Mouse (Mus musculus) adrenal gland, adult 8-10 months (tissue): ENCODE results near the gene Rora. TPM values are rescaled to one million over a fixed set of nuclear protein-coding genes. Genes with fewer than 3 reads are reported as not detected.

Source experiments
- DNase-seq: peaks from one replicate; pipeline ENCODE4 v3.0.0; 2022
- total RNA-seq, 4 experiments: library from RNA; stranded (reverse); gene quantifications; 2 replicates each; pipeline ENCODE4 v1.2.4; 2022

Gene Rora
- total RNA-seq, 4 experiments from 2014 or later: 72.5 to 179 (median 108) TPM

DNA sequence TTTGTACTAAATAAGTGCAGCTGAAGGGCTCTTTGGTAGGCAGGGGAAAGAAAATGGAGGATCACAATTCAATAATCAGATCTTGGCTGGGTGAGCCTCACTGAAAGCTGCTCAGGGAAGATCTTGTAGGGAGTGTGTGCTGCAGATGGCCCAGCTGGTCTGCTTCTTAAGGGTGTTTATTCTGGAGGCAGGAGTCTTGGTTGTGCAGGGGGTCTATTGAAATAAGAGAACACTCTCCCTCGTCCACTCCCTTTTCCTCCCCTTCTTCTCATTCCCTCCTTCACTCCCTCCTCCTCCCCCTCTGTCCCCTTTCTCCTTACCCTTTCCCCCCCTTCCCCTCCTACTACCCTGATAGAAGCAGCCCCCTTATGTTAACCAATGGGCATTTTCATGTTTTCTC is 167.8 kb downstream of the Rora start:
- no peak for DNase-seq

DNA sequence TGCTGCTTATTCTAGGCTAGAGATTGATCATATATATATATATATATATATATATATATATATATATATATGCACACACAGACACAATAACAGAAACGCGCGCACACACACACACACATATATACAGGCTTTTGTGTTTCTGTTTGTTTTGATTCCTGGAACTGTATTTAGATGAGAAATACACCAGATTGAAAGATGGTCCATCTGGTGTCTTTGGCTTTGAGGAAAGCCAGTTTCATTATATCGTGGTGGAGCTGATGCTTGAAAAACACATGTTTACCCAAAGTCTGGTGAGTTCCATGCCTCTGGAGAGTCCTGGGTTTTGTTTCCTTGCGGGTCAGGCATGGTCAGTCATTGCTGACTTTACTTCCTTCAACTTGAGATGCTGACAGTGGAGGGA is 169.7 kb downstream of the Rora start:
- no peak for DNase-seq

DNA sequence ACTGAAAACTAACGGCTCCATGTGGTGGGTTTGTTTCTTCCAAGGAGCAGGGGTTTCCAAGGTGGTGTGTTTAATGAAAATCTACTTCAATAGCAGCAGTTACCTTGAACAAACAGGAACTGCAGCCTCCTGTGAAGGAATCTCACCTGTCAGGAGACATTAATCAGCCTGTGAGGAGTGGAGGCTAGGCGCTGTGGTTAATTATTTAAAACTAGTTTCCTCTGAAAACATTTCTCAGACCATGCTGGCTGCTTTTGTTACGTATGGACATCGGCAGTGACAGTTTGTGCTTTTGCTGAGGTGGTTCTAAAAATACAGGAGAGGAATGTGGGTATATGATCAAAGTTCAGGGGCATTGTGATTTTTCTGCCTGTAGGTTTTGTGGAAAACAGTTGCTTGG is 171.5 kb downstream of the Rora start:
- no peak for DNase-seq

DNA sequence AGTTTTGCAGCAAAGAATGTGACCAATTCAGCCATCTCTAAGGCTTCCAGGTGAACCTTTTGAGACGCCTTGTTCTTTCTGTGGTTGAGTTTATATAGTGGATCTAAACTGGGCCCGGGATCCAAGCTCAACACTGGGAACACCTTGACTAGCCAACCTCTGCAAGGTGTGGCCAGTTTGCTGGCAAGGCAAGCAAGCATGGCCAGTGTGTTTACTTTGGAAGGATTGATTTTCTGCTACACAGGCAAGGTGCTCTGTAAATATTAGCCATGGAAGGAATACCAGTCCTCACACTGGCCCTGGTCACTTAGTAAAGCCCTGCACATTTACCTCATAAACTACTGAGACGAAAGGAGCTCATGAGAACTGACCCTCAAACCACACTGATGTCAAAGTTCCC is 172.3 kb downstream of the Rora start:
- DNase-seq: no peak

DNA sequence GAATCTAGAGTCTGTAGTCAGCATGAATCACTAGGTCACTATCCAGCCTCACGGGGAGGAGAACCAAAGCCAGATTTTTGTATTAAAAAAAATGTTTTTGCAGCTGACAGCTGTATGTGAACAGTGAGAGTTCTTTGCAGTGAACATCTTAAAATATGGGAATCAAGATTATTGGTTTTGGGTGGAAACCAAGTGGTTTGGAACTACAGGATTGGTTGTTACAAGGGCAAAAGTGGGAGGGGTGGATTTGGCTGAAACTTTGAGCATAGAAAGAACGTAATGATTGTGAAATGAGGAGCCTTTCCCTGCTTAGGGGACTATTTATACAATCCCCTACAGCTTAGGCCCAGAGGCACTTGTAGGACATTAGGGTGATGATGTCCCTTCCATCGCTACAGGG is 173.9 kb downstream of the Rora start:
- no peak for DNase-seq

DNA sequence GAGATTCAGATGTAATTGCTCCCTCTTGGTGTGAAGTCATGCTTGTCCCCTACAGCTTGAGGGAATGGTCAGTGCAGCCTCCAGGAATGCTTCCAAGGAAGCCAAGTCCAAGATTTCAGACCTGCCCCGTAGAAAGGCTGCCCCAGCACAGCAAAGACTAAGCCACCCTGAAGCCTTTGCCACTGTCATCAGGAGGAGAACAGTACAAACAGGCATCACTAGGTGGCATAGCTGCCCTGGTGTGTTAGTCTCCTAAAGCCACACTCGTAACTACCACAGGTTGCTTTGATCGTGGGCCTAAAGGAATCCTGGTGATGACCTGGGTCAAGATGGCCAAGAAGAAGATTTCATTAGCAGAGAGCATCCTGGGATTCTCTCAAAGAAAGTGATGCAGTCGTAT is 176.3 kb downstream of the Rora start:
- no peak for DNase-seq

DNA sequence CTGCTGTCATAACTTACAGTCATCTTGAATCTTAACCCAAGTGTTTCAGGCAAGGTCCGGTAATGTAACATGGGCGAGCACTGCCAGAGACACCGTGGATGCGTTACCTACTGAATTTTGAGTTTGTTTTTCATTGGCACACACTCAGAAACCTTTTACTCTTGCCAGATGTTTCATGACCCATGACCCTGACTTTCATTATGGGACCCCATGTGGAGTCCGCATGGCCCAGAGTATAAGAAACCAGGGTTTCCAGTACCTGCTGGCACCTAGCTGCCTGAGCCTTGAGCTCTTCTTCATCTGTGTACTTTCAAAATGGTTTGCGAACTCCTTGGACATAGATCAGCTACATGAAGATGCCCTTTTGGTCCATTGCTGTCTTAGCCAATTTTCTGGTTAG is 179.7 kb downstream of the Rora start:
- no peak for DNase-seq

DNA sequence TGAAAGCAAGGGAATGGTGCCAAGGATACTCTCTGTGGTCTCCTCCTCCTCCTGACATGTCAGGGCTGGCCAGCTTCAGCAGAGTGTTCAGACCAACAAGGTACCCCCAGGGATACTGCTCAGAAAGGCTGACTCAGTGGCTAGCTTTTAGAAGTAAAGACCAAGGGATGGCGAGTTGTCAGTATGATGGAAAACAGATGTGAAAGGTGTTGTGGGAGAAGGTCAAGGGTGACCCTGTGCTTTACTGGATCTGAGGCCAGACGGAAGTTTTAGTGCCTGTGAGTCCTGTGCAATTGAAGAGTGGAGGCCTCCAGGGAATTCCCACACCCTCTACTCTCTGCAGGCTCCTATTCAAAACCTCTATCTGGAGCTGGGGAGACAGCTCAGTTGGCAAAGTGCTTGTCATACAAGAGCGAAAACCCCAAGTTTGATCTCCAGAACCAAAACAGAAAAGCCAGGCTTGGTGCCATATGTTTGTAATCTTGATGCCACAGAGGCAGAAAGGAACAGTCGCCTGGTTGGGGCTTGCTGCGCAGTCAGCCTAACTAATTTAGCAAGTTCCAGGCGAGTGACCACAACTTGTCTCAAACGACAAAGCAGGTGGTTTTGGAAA is 181.6 kb downstream of the Rora start:
- no peak for DNase-seq

DNA sequence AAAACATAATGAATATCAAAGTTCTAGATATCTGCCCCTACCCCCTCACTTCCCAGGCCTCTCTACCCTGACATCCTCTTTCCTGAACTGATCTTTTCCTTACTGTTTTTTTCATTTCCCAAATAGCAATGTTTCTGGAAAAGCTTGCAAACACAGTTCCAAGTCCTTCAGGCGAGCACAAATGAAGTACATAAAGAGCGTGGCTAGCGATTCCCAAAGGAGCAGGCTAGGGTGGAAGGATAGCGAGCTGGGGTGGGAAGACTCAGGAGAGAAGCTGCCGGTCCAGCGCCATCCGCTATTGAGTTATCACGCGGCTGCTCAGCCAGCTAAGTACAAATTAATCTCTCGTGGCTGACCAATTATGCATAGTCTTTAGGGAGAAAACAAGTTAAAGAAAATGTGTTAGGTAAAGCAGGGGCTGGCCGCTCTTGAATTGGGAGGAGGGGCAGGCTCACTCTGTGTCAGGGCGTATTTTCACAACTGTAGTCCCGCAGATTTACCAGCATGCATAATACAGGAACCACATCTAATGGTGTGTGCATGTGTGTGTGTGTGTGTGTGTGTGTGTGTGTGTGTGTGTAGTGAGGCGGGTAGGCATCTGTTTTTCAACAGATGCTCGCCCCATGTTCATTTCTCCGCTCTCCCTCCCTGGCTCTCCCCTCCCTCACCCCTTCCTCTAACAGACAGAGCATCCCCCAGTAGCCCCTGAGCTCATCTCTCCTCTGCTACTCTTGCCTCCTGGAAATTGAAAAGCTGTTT is 188.7 kb downstream of the Rora start:
- DNase-seq: no peak

DNA sequence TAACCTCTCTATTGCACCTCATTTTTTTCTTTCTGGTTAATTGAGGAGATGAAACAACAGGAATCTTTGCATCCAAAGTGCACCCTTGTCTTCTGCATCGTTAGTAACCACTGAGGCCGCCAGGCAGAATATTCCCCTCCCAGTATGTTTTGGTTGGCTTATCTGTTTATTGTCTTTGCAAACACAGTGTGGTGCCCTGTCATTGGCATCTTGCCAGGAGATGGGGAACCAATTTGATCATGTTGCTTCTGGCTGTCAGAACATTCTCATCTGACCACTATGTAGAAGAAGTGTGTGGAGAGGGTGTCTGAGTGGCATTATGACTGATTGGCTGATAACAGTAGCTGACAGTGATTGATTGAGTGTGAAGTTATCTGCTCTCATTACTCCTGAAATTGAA is 192.0 kb downstream of the Rora start:
- DNase-seq: no peak

DNA sequence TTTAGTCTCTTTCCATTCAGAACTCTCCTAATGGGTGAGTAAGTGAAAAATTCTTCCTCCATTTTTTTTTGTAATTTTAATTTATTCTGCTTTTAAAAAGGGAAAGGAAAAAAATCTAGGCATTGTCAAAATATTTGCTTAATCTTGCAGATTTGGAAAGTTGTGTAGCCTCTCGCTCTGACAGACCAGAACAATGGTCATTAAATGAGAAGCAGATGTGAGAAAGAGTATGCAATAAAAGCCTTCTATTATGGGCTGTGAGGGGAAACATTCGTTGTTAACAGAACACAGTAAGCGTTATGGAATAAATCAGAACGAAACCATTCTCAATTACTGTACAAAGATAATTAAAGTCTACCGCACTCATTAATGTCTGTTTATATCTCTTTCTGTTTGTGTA is 196.7 kb downstream of the Rora start:
- no peak for DNase-seq

DNA sequence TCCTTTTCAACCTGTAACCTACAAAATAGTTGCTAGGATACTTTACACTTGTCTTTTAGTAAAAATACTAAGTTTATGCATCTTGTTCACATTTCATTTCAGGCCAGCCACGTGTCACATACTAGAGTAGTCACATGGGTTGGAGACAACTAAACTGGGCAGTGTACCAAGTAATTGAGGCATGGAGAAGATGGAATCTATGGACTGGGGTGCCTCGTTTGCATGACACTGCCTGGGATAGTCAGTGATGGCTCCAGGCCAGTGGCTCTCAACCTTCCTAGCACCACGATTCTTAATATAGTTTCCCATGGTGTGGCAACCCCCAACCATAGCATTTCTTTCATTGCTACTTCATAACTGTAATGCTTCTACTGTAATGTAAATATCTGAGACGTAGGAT is 198.6 kb downstream of the Rora start:
- no peak for DNase-seq

DNA sequence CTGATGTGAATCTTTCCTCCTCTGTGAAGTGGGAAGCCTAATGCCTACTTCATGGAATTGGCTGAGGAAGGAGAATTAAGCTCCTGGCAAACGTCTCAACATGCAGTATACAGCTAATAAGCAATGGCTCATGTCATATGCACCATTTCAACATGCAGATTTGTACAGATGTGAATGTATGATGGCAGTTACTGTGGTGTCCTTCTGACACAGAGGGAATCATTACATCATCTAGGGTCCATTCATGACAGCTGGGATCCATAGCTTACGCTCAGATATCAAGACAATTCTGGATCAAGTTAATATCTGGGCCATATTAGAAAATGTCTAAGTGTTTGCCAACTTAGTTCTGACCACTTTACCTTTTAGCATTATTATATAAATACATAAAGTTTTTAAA is 199.3 kb downstream of the Rora start:
- no peak for DNase-seq

DNA sequence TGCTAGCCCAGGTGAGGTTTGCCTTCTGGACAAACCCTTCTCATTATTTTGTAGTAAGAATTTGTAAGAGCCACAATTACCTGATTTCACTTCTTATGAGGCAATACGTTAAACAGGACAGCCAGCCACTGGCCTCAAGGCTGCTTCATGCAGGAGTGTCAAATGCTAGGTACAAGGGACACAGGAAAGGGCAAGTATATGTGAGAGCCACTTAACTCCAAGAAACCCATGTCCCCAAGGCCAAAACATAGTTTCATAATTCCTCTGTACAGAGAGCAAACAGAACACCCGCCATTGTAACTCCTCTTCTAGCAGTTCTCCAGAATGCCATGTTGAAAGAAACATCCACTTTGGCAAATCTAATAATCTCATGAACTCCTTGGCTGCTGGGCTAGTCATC is 205.9 kb downstream of the Rora start:
- DNase-seq: no peak

DNA sequence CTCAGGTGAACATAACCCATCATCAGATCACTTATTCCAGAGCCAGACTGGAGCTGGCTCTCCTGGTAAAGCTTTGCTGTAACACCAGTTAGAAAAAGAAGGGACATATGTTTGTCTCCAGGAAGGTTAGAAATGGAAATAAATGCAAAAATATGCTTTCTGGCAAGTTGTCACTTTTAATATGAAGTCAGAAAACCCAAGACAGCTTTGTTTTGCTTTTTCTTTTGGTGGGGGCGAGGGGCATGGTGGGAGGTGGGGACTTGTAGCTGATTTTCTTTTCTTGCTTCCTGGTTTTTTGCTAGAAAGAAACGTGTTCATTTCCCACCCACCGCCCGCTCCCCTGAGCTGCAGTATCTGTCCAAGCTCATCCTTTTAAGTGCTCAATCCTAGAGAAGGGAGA is 212.7 kb downstream of the Rora start:
- DNase-seq: no peak

DNA sequence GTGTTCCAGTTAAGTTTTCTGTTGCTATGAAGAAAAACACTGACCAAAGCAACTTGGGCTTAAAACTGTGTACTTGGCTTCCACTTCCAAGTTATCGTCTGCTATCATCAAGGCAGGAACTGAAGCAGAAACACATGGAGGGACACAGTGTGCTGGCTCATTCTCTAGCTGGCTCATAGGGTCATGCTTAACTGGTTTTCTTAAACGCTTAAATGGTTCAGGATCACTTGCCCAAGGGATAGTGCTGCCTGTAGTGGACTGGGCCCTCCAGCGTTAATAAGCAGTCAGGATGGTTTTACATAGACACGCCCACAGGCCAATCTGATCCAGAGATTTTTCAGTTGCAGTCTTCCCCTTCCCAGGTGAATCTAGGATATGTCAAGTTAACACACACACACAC is 220.3 kb downstream of the Rora start:
- no peak for DNase-seq

DNA sequence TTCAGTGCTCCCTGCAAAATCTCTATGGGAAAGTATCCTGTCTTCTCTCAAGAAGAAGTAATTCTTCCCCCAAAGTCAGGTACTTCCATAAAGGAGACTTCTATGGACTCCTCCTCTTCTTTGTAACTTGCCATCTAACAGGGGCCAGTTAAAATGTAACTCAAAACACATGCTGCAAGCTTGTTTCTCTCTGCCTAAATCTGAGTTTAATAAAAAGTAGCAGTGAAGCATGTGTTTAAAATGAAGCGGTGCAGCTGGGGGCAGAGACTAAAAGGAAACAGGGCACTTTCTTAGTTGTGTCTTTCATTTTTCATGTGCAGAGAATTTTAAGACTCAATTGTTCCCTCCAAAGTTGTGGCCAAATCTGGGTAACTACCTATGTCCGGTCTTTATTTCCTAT is 221.0 kb downstream of the Rora start:
- DNase-seq: no peak

DNA sequence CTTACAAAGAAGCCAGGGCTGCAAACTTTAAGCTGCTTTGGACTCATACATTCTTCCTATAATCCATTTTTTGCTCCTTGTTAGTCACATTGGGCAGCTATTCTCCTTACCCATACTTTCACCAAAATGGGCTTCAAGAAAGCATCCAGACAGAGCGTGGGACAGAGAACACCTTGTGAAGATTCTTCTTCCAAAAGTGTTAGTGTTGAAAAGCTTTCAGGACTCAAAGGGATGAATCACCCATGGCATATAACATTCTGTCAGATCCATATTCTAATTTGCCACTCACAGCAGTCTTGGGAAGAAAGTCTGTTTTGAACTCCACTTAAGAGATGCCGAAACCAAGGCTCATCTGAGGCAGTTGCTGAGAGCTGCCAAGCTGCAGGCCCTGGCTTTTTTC is 222.2 kb downstream of the Rora start:
- DNase-seq: no peak

DNA sequence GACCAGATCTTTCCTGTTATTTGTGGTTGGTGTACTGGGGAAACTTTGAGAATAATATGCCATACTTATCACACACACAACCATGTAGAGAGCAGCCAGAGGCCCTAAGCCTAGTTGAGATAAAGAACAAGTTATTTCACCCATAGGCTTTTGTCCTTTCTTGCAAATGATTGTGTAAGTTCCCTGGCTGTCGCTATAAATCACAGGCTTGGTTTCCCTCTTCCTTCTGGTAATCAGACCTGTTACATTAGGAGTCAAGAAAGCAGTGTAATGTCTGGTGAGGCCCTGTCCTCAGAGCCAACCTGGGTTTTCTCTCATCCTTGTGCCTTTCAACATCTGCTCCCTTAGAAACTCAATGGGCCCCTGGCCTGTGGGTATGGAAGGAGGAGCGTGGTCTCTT is 222.7 kb downstream of the Rora start:
- no peak for DNase-seq

DNA sequence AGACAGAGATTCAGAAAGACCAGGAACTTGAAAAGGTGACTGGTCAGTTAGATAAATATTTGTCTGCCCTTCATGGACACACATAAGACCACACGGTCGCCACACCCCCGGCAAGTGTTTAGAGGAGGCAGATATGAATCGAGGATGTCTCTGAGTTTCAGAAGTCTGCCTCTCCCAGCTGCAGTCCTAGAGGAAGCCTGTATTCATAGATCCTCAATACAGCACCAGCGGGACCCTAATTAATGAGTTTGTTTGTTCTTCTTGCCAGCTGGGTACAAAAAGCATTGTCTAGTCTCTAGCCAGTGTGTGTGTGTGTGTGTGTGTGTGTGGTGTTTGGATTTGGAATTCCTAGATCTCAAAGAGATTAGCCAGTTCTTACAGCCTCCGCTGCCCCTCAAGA is 228.3 kb downstream of the Rora start:
- no peak for DNase-seq

DNA sequence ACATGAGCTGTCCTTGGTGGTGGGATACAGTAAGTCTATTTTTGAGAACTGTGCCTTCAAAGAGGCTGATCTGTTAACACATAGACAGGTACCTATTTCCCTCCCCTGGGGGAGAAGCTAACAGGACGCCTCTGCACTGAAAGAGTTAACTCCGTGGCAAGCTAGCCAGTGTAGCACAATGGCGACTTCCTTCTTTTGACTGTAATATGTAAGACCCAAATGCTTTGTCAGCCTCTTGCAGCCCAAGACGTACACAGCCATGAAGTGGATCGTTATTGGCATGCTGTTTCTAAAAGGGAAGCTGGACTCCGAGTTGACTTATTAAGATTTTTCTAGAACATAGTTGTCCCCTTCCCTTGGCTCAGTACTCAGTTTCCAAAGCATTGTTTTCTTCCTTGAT is 229.4 kb downstream of the Rora start:
- no peak for DNase-seq

DNA sequence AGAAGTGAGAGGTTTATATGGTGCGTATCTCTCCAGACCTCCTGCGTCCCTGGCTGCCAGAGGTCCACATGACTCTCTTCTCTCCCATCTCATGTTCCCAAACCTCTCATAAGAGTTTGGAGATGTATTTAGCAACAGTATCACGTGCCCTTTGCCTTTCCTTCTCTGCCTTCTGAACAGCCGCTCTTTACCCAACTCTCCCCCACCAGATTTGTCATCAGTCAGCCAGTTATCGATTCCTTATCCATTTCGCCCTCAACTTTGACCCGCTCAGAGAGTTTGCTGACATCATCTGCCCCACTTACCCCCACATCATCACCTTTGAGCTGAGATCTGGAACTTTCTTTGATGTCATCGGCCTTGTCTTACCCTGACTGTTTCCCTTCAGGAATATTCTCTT is 230.1 kb downstream of the Rora start:
- no peak for DNase-seq

DNA sequence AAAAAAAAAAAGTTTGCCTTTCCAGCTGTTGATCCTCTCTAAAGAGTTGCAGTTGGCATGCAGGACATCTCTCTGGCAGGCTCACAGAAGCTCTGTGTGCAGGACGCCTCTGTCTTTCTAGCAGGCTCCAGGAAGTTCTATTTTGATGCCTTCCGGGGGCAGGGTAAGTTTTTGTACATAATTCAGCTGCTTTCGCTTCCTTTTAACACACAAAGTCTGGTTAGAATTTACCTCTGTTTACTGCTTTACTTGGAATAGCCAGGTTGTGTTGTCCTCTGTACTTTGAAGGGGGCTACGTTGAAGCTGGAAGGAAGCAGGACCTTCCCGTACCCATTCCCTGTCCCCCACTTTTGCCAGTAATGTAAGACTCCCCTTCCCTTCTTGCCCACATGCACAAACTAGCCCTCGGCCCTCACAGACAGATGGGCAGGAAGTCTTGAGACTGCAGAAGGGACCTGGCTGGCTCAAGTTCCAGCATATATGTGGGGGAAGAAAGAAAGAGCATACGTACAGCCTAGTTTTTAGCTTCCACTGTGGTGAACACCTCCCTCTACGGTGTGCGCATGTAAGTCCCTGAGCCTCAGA is 231.0 kb downstream of the Rora start:
- no peak for DNase-seq

DNA sequence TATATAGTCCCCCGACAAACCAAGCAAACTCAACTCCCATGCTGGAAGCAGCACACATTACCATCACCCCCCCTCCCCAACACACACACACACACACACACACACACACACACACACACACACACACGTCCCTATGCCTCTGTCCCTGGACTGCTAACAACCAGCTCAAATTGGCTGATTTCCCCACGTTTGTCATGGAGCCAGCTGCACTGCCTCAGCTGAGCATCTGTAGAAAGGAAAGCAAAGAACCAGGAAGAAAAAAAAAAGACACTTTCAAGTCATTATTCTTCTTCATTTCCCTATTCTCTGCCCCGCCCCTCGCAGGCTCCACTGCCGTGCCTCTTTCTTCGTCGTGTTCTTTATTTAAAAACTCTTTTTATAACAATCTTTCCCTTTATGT is 235.1 kb downstream of the Rora start:
- DNase-seq: no peak
